In the genomic region with DNA sequence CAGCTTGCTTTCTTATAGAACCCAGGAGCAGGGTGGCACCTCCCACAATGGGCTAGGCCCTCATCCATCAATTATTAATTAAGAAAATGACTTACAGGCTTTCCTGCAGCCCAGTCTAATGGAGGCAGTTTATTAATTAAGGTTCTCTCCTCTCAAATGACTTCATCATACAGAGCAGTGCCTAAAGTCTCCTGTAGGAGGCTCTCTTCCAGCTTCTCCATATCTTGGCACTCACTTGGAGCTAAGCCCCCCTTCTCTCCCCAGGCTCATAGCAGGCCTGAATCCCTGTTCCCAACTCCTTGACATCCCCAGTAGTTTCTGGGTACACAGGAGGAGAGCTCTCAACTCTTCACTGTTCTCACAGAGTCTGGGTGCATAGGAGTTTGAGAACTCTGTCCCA, we compare ENCODE assay signal across 27 mouse cellular contexts. TPM values are rescaled to one million over a fixed set of nuclear protein-coding genes. Genes with fewer than 3 reads are reported as not detected.
DNase-seq lines count a peak whose midpoint lies in the region; ATAC-seq and TF ChIP-seq lines count a peak whose summit lies in the region.
"Had no signal": no experiment of that assay in that cellular context is flagged by ENCODE, and none has a peak within 500 bp of the region (broad histone marks: within the 10 kb centered on the region; RNA-seq: fewer than 3 reads in every experiment).

No protein-coding gene starts in this region.

- no peaks in the 10 kb centered on the region for H3K27me3 ChIP-seq in liver, postnatal 0 days (ENCODE audit: insufficient read depth, low read length)
- H3K27me3 ChIP-seq in testis, adult 2 months (ENCODE audit: control insufficient read depth, insufficient read depth, low read length): no peaks in the 10 kb centered on the region
- no peaks in the 10 kb centered on the region for H3K27me3 ChIP-seq in stomach, postnatal 0 days (ENCODE audit: control insufficient read depth, insufficient read depth, low read length)
- H3K27me3 ChIP-seq: hindbrain, embryonic 15.5 days; intestine, embryonic 15.5 days; neural tube, embryonic 15.5 days had no signal

- no peak overlapping the region for H3K4me2 ChIP-seq in liver, postnatal 0 days (ENCODE audit: low read depth, low read length)
- H3K4me2 ChIP-seq in stomach, postnatal 0 days (replicated peaks; ENCODE audit: low read depth): no peak overlapping the region
- H3K4me2 ChIP-seq: hindbrain, embryonic 15.5 days; liver, embryonic 11.5 days; neural tube, embryonic 15.5 days had no signal

- intact Hi-C loops in gastrocnemius, adult 2 months (cut with DNase I): no loop called here
- intact Hi-C loops in gastrocnemius, postnatal 36 days (cut with DNase I): loop anchor here (5.0 to 10.0 kb wide), 2 partner anchors 863 to 886 kb away; no protein-coding TSS in a partner anchor

- H3K9ac ChIP-seq in liver, postnatal 0 days (replicated peaks): no peak overlapping the region
- H3K9ac ChIP-seq in stomach, postnatal 0 days (ENCODE audit: low read length): no peak overlapping the region
- H3K9ac ChIP-seq: hindbrain, embryonic 15.5 days; intestine, embryonic 15.5 days; neural tube, embryonic 15.5 days had no signal

- no peak for TF ChIP-seq POLR2A in testis, adult 2 months (IDR thresholded peaks at IDR 0.05; ENCODE audit: control insufficient read depth, low read depth, low read length)

- H3K36me3 ChIP-seq in liver, postnatal 0 days (replicated peaks; ENCODE audit: insufficient read depth, low read length): no peaks in the 10 kb centered on the region
- H3K36me3 ChIP-seq in testis, adult 2 months (ENCODE audit: control insufficient read depth, insufficient read depth, low read length): no peaks in the 10 kb centered on the region
- H3K36me3 ChIP-seq in stomach, postnatal 0 days (ENCODE audit: control insufficient read depth, insufficient read depth, low read length): no peaks in the 10 kb centered on the region
- H3K36me3 ChIP-seq: heart, embryonic 10.5 days; hindbrain, embryonic 15.5 days; intestine, embryonic 15.5 days had no signal

- no peak for ATAC-seq in liver, postnatal 0 days
- no peak for ATAC-seq in stomach, postnatal 0 days (ENCODE audit: low FRiP score, low TSS enrichment)
- ATAC-seq: CD4-positive, CD25-positive, alpha-beta regulatory T cell, adult 4 months had no signal

- no peaks in the 10 kb centered on the region; the same call in 1 of the 2 replicates for H3K4me1 ChIP-seq in liver, postnatal 0 days (ENCODE audit: insufficient read depth)
- H3K4me1 ChIP-seq in testis, adult 2 months (ENCODE audit: control insufficient read depth, insufficient read depth, low read length): peaks cover 7% of the 10 kb centered on the region
- H3K4me1 ChIP-seq in stomach, postnatal 0 days (replicated peaks; ENCODE audit: control insufficient read depth, insufficient read depth): no peaks in the 10 kb centered on the region
- H3K4me1 ChIP-seq: intestine, embryonic 15.5 days had no signal

- DNase-seq in gastrocnemius, adult 2 months: no peak
- DNase-seq in gastrocnemius, postnatal 36 days: no peak
- DNase-seq in liver, postnatal 0 days: no peak
- DNase-seq in liver: no peak
- no peak for DNase-seq in testis, postnatal 14 days (ENCODE audit: low spot score)
- DNase-seq in stomach, postnatal 0 days (ENCODE audit: low spot score): no peak
- no peak for DNase-seq in thymus, postnatal 25 days
- DNase-seq: adrenal gland, postnatal 25 days; cerebellum, adult 8-10 months; cerebellum, postnatal 36 days; heart, postnatal 4 days; lung, adult 18-20 months; lung, postnatal 14 days; right cerebral cortex, postnatal 14 days; thymus, adult 18-20 months; thymus, postnatal 4 days had no signal

- no peak overlapping the region for H3K27ac ChIP-seq in gastrocnemius, adult 2 months
- H3K27ac ChIP-seq in liver, postnatal 0 days (ENCODE audit: low read depth): no peak overlapping the region
- H3K27ac ChIP-seq in testis, adult 2 months (ENCODE audit: control insufficient read depth, insufficient read depth, low read depth, low read length): no peak overlapping the region
- no peak overlapping the region for H3K27ac ChIP-seq in stomach, postnatal 0 days (replicated peaks)
- H3K27ac ChIP-seq: heart, embryonic 10.5 days; hindbrain, embryonic 15.5 days; intestine, embryonic 15.5 days; neural tube, embryonic 15.5 days had no signal

- no peaks in the 10 kb centered on the region for H3K9me3 ChIP-seq in liver, postnatal 0 days (ENCODE audit: low read length)
- no peaks in the 10 kb centered on the region for H3K9me3 ChIP-seq in stomach, postnatal 0 days (ENCODE audit: control insufficient read depth, low read length)
- H3K9me3 ChIP-seq: heart, embryonic 10.5 days; hindbrain, embryonic 15.5 days; intestine, embryonic 15.5 days; neural tube, embryonic 15.5 days had no signal

- no peak overlapping the region for H3K4me3 ChIP-seq in gastrocnemius, adult 2 months
- H3K4me3 ChIP-seq in liver, postnatal 0 days (ENCODE audit: low read depth, low read length): no peak overlapping the region
- H3K4me3 ChIP-seq in testis, adult 2 months (ENCODE audit: control insufficient read depth, low read depth, low read length): peak overlapping the region; percentile 86
- no peak overlapping the region for H3K4me3 ChIP-seq in stomach, postnatal 0 days (ENCODE audit: low read depth, low read length)
- H3K4me3 ChIP-seq: heart, embryonic 10.5 days; hindbrain, embryonic 15.5 days; intestine, embryonic 15.5 days; neural tube, embryonic 15.5 days had no signal

- peak; percentile 8; the same call in 1 of the 2 replicates for TF ChIP-seq CTCF in gastrocnemius, adult 2 months (IDR thresholded peaks at IDR 0.05)
- 0 out of 2 replicates have a peak, but pooled peaks have one; percentile 10 for TF ChIP-seq CTCF in liver, postnatal 0 days (IDR thresholded peaks at IDR 0.05; ENCODE audit: low read depth)
- TF ChIP-seq CTCF in testis, adult 2 months (IDR thresholded peaks at IDR 0.05; ENCODE audit: control insufficient read depth, insufficient read depth, insufficient replicate concordance, low read depth, low read length): no peak
- TF ChIP-seq CTCF in stomach, postnatal 0 days (IDR thresholded peaks at IDR 0.05; ENCODE audit: low read depth): peak; percentile 37

- TF ChIP-seq EP300 in liver, postnatal 0 days (IDR thresholded peaks at IDR 0.05; ENCODE audit: low read depth): no peak
- no peak for TF ChIP-seq EP300 in stomach, postnatal 0 days (optimal IDR thresholded peaks at IDR 0.05)

RNA-seq across cellular contexts. Expression of a gene that starts 1.7 kb away (rescaled TPM):
- not detected for total RNA-seq in gastrocnemius, adult 2 months (2021)
- total RNA-seq in gastrocnemius, postnatal 36 days (2021): not detected
- polyA plus RNA-seq in liver, postnatal 0 days (2015; fragmentation: Nextera tagmentation; extraction: Ambion mirVana): not detected in 2 replicates
- 89.7 and 97.9 TPM in 2 replicates for polyA plus RNA-seq in testis, adult 2 months (2012; rRNA removed)
- polyA plus RNA-seq in stomach, postnatal 0 days (2015; fragmentation: Nextera tagmentation; extraction: Ambion mirVana): 0.53 and 0.68 TPM in 2 replicates
- total RNA-seq: gastrocnemius, adult 18-20 months; heart, postnatal 4 days; megakaryocyte, adult 5-6 weeks; MEL had no signal
- polyA plus RNA-seq: CD4-positive, CD25-positive, alpha-beta regulatory T cell, adult 4 months; liver, embryonic 11.5 days; spleen, adult 2 months had no signal

RNA-seq across cellular contexts. Expression of a gene that starts 16.9 kb away (rescaled TPM):
- total RNA-seq in gastrocnemius, adult 2 months (2021): 10 to 100 TPM in 1 of 2 experiments, 1 to 10 TPM in 1; 8.7 to 10.3 TPM
- total RNA-seq in gastrocnemius, postnatal 36 days (2021): 1 to 10 TPM; 7.7 to 9.8 TPM
- polyA plus RNA-seq in liver, postnatal 0 days (2015; fragmentation: Nextera tagmentation; extraction: Ambion mirVana): 8.4 and 9.2 TPM in 2 replicates
- polyA plus RNA-seq in testis, adult 2 months (2012; rRNA removed): 14.4 and 15.8 TPM in 2 replicates
- 19.9 and 21.8 TPM in 2 replicates for polyA plus RNA-seq in stomach, postnatal 0 days (2015; fragmentation: Nextera tagmentation; extraction: Ambion mirVana)

RNA-seq across cellular contexts. Expression of a gene that starts 17.0 kb away (rescaled TPM):
- 10 to 100 TPM; 26.9 to 28.7 TPM for total RNA-seq in gastrocnemius, adult 2 months (2021)
- 10 to 100 TPM; 18.9 to 24.1 TPM for total RNA-seq in gastrocnemius, postnatal 36 days (2021)
- polyA plus RNA-seq in liver, postnatal 0 days (2015; fragmentation: Nextera tagmentation; extraction: Ambion mirVana): 3.3 and 6.4 TPM in 2 replicates
- 9.0 TPM in 2 replicates for polyA plus RNA-seq in testis, adult 2 months (2012; rRNA removed)
- 8.8 and 9.3 TPM in 2 replicates for polyA plus RNA-seq in stomach, postnatal 0 days (2015; fragmentation: Nextera tagmentation; extraction: Ambion mirVana)

Comparison
In these comparisons a context has a peak if more than half of its experiments do, and no peak if none do; other contexts are left out.
1. RNA of a gene that starts 1.7 kb away (polyA plus RNA-seq): 89.7 to 97.9 TPM in testis, adult 2 months; 0.53 to 0.68 TPM in stomach, postnatal 0 days and not detected in liver, postnatal 0 days; every median in the first group is over 10 times any median in the second.